Mouse (Mus musculus): ENCODE results near the gene Fam196a.

DNA sequence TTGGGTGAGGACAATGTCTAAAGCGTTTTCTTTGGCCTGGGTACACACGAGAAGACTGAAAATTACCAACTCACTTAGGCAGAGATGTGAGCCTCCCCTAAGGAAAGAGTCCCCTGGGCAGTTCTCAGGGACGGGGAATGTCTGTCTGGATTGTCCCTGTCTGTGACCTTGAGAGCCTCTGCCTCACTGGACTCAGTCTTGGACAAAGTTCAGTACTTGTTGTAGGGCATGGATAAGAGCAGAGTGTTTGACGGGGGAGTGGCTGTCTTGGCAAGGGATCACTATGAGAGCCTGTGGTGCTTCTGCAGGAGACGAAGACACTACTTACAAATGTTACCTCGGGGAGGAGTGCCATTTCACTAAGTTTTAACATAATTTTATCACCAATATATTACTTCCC lies 57.8 kb downstream of the Fam196a start:
- TF ChIP-seq CTCF (IDR thresholded peaks at IDR 0.05; ENCODE audit: low read depth): no peak
- TF ChIP-seq EP300 (IDR thresholded peaks at IDR 0.05; ENCODE audit: low read depth): no peak
